Mouse (Mus musculus) heart, postnatal 0 days (tissue): Measurements from ENCODE around the gene Ifit3.
"Not testable (repeated sequence)": the region's sequence is repeated elsewhere in the genome, so short reads cannot be mapped to it uniquely, and the experiment has no call there.

ENCODE experiments used
- CTCF ChIP-seq: IDR thresholded peaks from 2 replicates; pipeline ENCODE4 v1.5.1; 2016; ENCODE audit warnings: antibody characterized with exemption, control low read depth, low read depth
- EP300 ChIP-seq: IDR thresholded peaks from 2 replicates; pipeline ENCODE4 v1.6.1; 2016; ENCODE audit warnings: antibody characterized with exemption, low read depth

DNA sequence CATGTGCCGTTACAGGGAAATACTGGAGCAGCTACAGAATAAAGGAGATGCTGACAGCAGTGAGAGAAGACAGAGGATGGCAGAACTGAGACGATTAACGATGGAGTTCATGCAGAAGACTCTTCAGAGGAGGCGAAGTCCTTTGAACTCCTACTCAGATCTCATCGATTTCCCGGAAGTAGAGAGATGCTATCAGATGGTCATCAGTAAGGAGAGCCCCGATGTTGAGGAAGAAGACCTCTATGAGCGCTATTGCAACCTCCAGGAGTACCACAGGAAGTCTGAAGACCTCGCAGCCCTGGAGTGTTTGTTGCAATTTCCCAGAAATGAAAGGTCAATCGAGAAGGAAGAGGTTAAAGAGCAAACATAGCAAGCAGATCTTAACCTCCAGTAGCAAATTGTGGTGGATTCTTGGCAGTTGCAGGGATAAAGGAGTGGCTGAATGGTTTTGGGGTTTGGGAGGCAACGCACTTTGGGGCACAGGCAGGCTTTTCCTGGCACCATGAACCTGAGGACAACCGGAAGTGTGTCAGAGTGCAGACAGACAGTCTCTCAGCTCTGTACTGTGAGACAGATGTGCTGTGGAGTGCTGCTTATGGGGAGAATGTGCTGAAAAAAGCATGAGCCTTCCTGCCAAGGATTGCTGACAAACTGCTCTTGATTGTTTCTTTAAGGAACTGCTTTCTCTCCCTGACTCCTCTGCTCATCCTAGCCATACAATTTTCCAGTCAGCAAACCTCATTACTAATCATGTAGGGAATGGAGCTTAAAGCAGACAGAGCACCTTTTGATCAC is 4.8 kb downstream of the Ifit3 start:
- not testable (repeated sequence) for TF ChIP-seq CTCF, EP300
